Mouse (Mus musculus): ENCODE measurements around the gene S1pr1. TPM values are rescaled to one million over a fixed set of nuclear protein-coding genes. Genes with fewer than 3 reads are reported as not detected.

S1pr1 gene
- 5.3 and 5.9 TPM in 2 replicates for polyA plus RNA-seq (2012; rRNA removed)

GRCm38 (mm10) chr3:115714671-115715651 is at the start of gene S1pr1:
TSS of gene S1pr1 (minus strand) at chr3:115715072.

Other genes starting within 250 kb of the S1pr1 start
- gene Dph5, start 172.8 kb upstream of the S1pr1 start, polyA plus RNA-seq (2012; rRNA removed) = 11.1 and 11.5 TPM in 2 replicates